Mouse (Mus musculus) heart, postnatal 0 days (tissue): ENCODE data around the gene Rapgef1.

Experiments
- CTCF ChIP-seq: IDR thresholded peaks from 2 replicates; pipeline ENCODE4 v1.5.1; 2016; ENCODE audit warnings: antibody characterized with exemption, control low read depth, low read depth
- EP300 ChIP-seq: IDR thresholded peaks from 2 replicates; pipeline ENCODE4 v1.6.1; 2016; ENCODE audit warnings: antibody characterized with exemption, low read depth

DNA sequence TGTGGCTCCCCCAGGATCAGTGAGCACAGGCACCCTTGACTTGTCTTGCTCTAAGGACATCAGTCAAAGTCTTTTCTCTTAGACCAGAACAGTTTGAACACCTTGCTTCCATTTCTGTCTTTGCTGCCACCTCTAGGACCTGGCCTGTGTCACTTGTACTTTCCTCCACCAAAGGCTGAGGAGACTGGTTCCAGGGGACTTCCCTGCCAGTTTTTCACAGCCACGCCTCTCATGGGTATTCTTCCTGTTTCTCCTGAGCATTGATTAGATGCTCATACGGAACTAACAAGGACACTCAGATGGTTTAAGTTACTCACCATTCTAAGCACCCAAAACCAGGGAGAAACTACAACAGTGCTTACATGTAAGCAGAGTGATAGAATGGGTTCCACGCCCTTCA is 59.0 kb downstream of the Rapgef1 start:
- no peak for TF ChIP-seq CTCF
- TF ChIP-seq EP300, result no peak
